Mouse (Mus musculus): ENCODE data around the gene Gm42674. TPM values are rescaled to one million over a fixed set of nuclear protein-coding genes. Genes with fewer than 3 reads are reported as not detected.

Gm42674 gene
- total and polyA plus RNA-seq, 2 experiments from 2014 or later = 1.6 TPM; not detected in 1

DNA sequence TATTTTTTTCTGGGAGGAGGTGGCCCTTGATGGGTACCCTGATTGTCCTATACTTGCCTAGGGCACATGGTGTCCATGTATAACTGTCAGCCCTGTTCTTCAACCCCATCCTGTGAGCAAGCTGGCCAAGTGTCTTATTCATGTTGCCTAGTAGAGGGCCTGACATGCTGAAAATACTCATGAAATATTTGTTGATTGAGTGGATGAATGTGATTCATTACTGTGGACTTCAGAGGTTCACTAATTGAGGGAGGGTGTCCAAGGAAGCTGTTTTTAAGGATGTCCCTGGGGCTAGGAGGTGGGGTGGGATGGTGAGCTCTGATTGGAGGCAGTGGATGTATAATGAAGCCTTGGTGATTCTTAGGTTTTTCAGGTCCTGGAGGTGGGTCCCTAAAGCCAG is 52.0 kb downstream of the Gm42674 start, which contains the start of gene S100a7a:
Gene S100a7a (plus strand): TSS at position 301 of the 400 bp plus-strand sequence.
- TF ChIP-seq CTCF (IDR thresholded peaks at IDR 0.05) = no peak
- H3K9ac ChIP-seq (replicated peaks; ENCODE audit: low read length, poor library complexity, severe bottlenecking) = no peak within 1 kb of the TSS

More for the DNA sequence above, 52.0 kb downstream of the Gm42674 start, which contains the start of gene S100a7a:
- Histone ChIP-seq H3K4me2 (ENCODE audit: low read depth, low read length, poor library complexity, severe bottlenecking) (no peak within 1 kb of the TSS), H3K4me1 (ENCODE audit: insufficient read depth, low read length) (no peaks in the 10 kb centered on the region), H3K4me3 (ENCODE audit: low read depth, low read length) (no peak within 1 kb of the TSS), H3K27me3 (ENCODE audit: insufficient read depth, low read length) (no peaks in the 10 kb centered on the region), H3K9me3 (ENCODE audit: low read length) (no peaks in the 10 kb centered on the region), H3K27ac (ENCODE audit: low read depth, low read length) (no peak within 1 kb of the TSS), H3K36me3 (ENCODE audit: insufficient read depth, low read length) (no peaks in the 10 kb centered on the region)
- no peak for ATAC-seq (ENCODE audit: low FRiP score)
- no peak for DNase-seq (ENCODE audit: low spot score)

Other genes starting within 250 kb of the Gm42674 start
- gene Slc27a3, start 212.0 kb upstream of the Gm42674 start, total RNA-seq (2014; rRNA removed) = 64.8 and 86.6 TPM in 2 replicates
- gene Slc27a3, start 212.0 kb upstream of the Gm42674 start, polyA plus RNA-seq (2015; fragmentation: Nextera tagmentation; extraction: Ambion mirVana) = 30.8 and 31.4 TPM in 2 replicates
- gene Ints3, start 168.3 kb upstream of the Gm42674 start, total RNA-seq (2014; rRNA removed) = 58.5 and 61.8 TPM in 2 replicates
- gene Ints3, start 168.3 kb upstream of the Gm42674 start, polyA plus RNA-seq (2015; fragmentation: Nextera tagmentation; extraction: Ambion mirVana) = 19.7 and 22.3 TPM in 2 replicates
- 4.0 and 4.1 TPM in 2 replicates for gene Npr1, start 136.0 kb upstream of the Gm42674 start, total RNA-seq (2014; rRNA removed)
- gene Npr1, start 136.0 kb upstream of the Gm42674 start, polyA plus RNA-seq (2015; fragmentation: Nextera tagmentation; extraction: Ambion mirVana) = 1.5 and 2.0 TPM in 2 replicates
- 136 and 147 TPM in 2 replicates for gene Ilf2, start 125.8 kb upstream of the Gm42674 start, total RNA-seq (2014; rRNA removed)
- gene Ilf2, start 125.8 kb upstream of the Gm42674 start, polyA plus RNA-seq (2015; fragmentation: Nextera tagmentation; extraction: Ambion mirVana) = 177 and 182 TPM in 2 replicates
- 41.2 and 51.9 TPM in 2 replicates for gene Snapin, start 110.9 kb upstream of the Gm42674 start, total RNA-seq (2014; rRNA removed)
- 93.5 and 97.2 TPM in 2 replicates for gene Snapin, start 110.9 kb upstream of the Gm42674 start, polyA plus RNA-seq (2015; fragmentation: Nextera tagmentation; extraction: Ambion mirVana)
- gene Chtop, start 92.4 kb upstream of the Gm42674 start, total RNA-seq (2014; rRNA removed) = 233 and 254 TPM in 2 replicates
- 154 and 163 TPM in 2 replicates for gene Chtop, start 92.4 kb upstream of the Gm42674 start, polyA plus RNA-seq (2015; fragmentation: Nextera tagmentation; extraction: Ambion mirVana)
- 16.4 and 27.5 TPM in 2 replicates for gene S100a1, start 87.5 kb upstream of the Gm42674 start, total RNA-seq (2014; rRNA removed)
- 54.2 and 59.9 TPM in 2 replicates for gene S100a1, start 87.5 kb upstream of the Gm42674 start, polyA plus RNA-seq (2015; fragmentation: Nextera tagmentation; extraction: Ambion mirVana)
- gene S100a13, start 87.5 kb upstream of the Gm42674 start, total RNA-seq (2014; rRNA removed) = 4.5 and 7.3 TPM in 2 replicates
- 20.3 and 21.1 TPM in 2 replicates for gene S100a13, start 87.5 kb upstream of the Gm42674 start, polyA plus RNA-seq (2015; fragmentation: Nextera tagmentation; extraction: Ambion mirVana)
- gene S100a14, start 75.0 kb upstream of the Gm42674 start, total RNA-seq (2014; rRNA removed) = 0.55 TPM in 1 of 2 replicates, not detected in the other
- gene S100a14, start 75.0 kb upstream of the Gm42674 start, polyA plus RNA-seq (2015; fragmentation: Nextera tagmentation; extraction: Ambion mirVana) = not detected in 2 replicates
- 38.4 and 76.1 TPM in 2 replicates for gene S100a16, start 64.7 kb upstream of the Gm42674 start, total RNA-seq (2014; rRNA removed)
- 65.5 and 74.7 TPM in 2 replicates for gene S100a16, start 64.7 kb upstream of the Gm42674 start, polyA plus RNA-seq (2015; fragmentation: Nextera tagmentation; extraction: Ambion mirVana)
- 0.19 and 3.5 TPM in 2 replicates for gene S100a3, start 41.3 kb upstream of the Gm42674 start, total RNA-seq (2014; rRNA removed)
- gene S100a3, start 41.3 kb upstream of the Gm42674 start, polyA plus RNA-seq (2015; fragmentation: Nextera tagmentation; extraction: Ambion mirVana) = 0.81 and 0.90 TPM in 2 replicates
- gene S100a2, start 11.7 kb upstream of the Gm42674 start, total RNA-seq (2014; rRNA removed) = not detected in 2 replicates
- not detected in 2 replicates for gene S100a2, start 11.7 kb upstream of the Gm42674 start, polyA plus RNA-seq (2015; fragmentation: Nextera tagmentation; extraction: Ambion mirVana)
- gene S100a4, start 1.9 kb downstream of the Gm42674 start, total RNA-seq (2014; rRNA removed) = not detected in 2 replicates
- gene S100a4, start 1.9 kb downstream of the Gm42674 start, polyA plus RNA-seq (2015; fragmentation: Nextera tagmentation; extraction: Ambion mirVana) = 2.4 and 2.5 TPM in 2 replicates
- gene S100a5, start 6.6 kb downstream of the Gm42674 start, total RNA-seq (2014; rRNA removed) = not detected in 2 replicates
- 0.43 TPM in 1 of 2 replicates, not detected in the other for gene S100a5, start 6.6 kb downstream of the Gm42674 start, polyA plus RNA-seq (2015; fragmentation: Nextera tagmentation; extraction: Ambion mirVana)
- 13.8 and 14.3 TPM in 2 replicates for gene S100a6, start 11.0 kb downstream of the Gm42674 start, total RNA-seq (2014; rRNA removed)
- gene S100a6, start 11.0 kb downstream of the Gm42674 start, polyA plus RNA-seq (2015; fragmentation: Nextera tagmentation; extraction: Ambion mirVana) = 42.3 and 50.9 TPM in 2 replicates
- gene S100a7a, start 52.1 kb downstream of the Gm42674 start, total RNA-seq (2014; rRNA removed) = not detected in 2 replicates
- gene S100a7a, start 52.1 kb downstream of the Gm42674 start, polyA plus RNA-seq (2015; fragmentation: Nextera tagmentation; extraction: Ambion mirVana) = not detected in 2 replicates
- 0.93 and 1.8 TPM in 2 replicates for gene S100a8, start 67.1 kb downstream of the Gm42674 start, total RNA-seq (2014; rRNA removed)
- gene S100a8, start 67.1 kb downstream of the Gm42674 start, polyA plus RNA-seq (2015; fragmentation: Nextera tagmentation; extraction: Ambion mirVana) = 2.2 and 4.2 TPM in 2 replicates
- gene S100a9, start 93.8 kb downstream of the Gm42674 start, total RNA-seq (2014; rRNA removed) = 5.5 TPM in 1 of 2 replicates, not detected in the other
- 2.1 and 2.2 TPM in 2 replicates for gene S100a9, start 93.8 kb downstream of the Gm42674 start, polyA plus RNA-seq (2015; fragmentation: Nextera tagmentation; extraction: Ambion mirVana)
- not detected in 2 replicates for gene Pglyrp4, start 125.0 kb downstream of the Gm42674 start, total RNA-seq (2014; rRNA removed)
- gene Pglyrp4, start 125.0 kb downstream of the Gm42674 start, polyA plus RNA-seq (2015; fragmentation: Nextera tagmentation; extraction: Ambion mirVana) = not detected in 2 replicates
- gene Gm5849, start 176.0 kb downstream of the Gm42674 start, total RNA-seq (2014; rRNA removed) = not detected in 2 replicates
- gene Gm5849, start 176.0 kb downstream of the Gm42674 start, polyA plus RNA-seq (2015; fragmentation: Nextera tagmentation; extraction: Ambion mirVana) = not detected in 2 replicates

Measured in midbrain, postnatal 0 days (tissue).